Mouse (Mus musculus): ENCODE data around the gene Babam2. TPM values are rescaled to one million over a fixed set of nuclear protein-coding genes. Genes with fewer than 3 reads are reported as not detected.

Gene Babam2
- polyA plus RNA-seq, 1 experiment, result 77.2 TPM

- Histone ChIP-seq H3K36me3 (ENCODE audit: control insufficient read depth, insufficient read depth) (no peaks in the 10 kb centered on the region), H3K4me3 (no peak overlapping the region), H3K79me2 (ENCODE audit: control insufficient read depth, insufficient read depth) (no peaks in the 10 kb centered on the region), H3K27me3 (ENCODE audit: control insufficient read depth, insufficient read depth, insufficient read length) (no peaks in the 10 kb centered on the region), H3ac (ENCODE audit: control insufficient read depth, insufficient read length) (no peak overlapping the region), H3K4me2 (ENCODE audit: low read depth) (no peak overlapping the region)
- TF ChIP-seq USF1 (IDR thresholded peaks at IDR 0.05; ENCODE audit: low read depth) (no peak), REST (IDR thresholded peaks at IDR 0.05; ENCODE audit: insufficient read depth, insufficient read length) (no peak), POLR2A (IDR thresholded peaks at IDR 0.05; ENCODE audit: insufficient read length, low read depth) (no peak), SRF (IDR thresholded peaks at IDR 0.05; ENCODE audit: control insufficient read depth, insufficient read length, low read depth) (no peak), MYOG (IDR thresholded peaks at IDR 0.05; ENCODE audit: control insufficient read depth in 1 of 3, insufficient read depth in 1 of 3, insufficient read length in 2 of 3, low read depth in 2 of 3) (no peak), MAX (IDR thresholded peaks at IDR 0.05; ENCODE audit: low read depth) (no peak), CEBPB (IDR thresholded peaks at IDR 0.05; ENCODE audit: insufficient read depth, poor library complexity, severe bottlenecking) (no peak), POLR2AphosphoS2 (IDR thresholded peaks at IDR 0.05; ENCODE audit: insufficient read length, low read depth) (no peak), MYOD1 (IDR thresholded peaks at IDR 0.05; ENCODE audit: control insufficient read depth in 1 of 3, insufficient read length in 2 of 3, low read depth in 2 of 3) (no peak), TCF12 (IDR thresholded peaks at IDR 0.05; ENCODE audit: insufficient read depth, poor library complexity, severe bottlenecking) (no peak), E2F4 (IDR thresholded peaks at IDR 0.05; ENCODE audit: insufficient read depth) (no peak), TCF3 (IDR thresholded peaks at IDR 0.05; ENCODE audit: insufficient read length, low read depth) (no peak)
Measured at GRCm38 (mm10) chr5:32033621-32034020, 336.1 kb downstream of the Babam2 start.

- Histone ChIP-seq H3ac (ENCODE audit: control insufficient read depth, insufficient read length) (no peak overlapping the region), H3K36me3 (ENCODE audit: control insufficient read depth, insufficient read depth) (no peaks in the 10 kb centered on the region), H3K4me2 (ENCODE audit: low read depth) (no peak overlapping the region), H3K79me2 (ENCODE audit: control insufficient read depth, insufficient read depth) (no peaks in the 10 kb centered on the region), H3K27me3 (ENCODE audit: control insufficient read depth, insufficient read depth, insufficient read length) (no peaks in the 10 kb centered on the region), H3K4me3 (no peak overlapping the region)
- TF ChIP-seq POLR2AphosphoS2 (IDR thresholded peaks at IDR 0.05; ENCODE audit: insufficient read length, low read depth) (no peak), TCF3 (IDR thresholded peaks at IDR 0.05; ENCODE audit: insufficient read length, low read depth) (no peak), TCF12 (IDR thresholded peaks at IDR 0.05; ENCODE audit: insufficient read depth, poor library complexity, severe bottlenecking) (no peak), CEBPB (IDR thresholded peaks at IDR 0.05; ENCODE audit: insufficient read depth, poor library complexity, severe bottlenecking) (0 out of 2 replicates have a peak, but pooled peaks have one; percentile 4), REST (IDR thresholded peaks at IDR 0.05; ENCODE audit: insufficient read depth, insufficient read length) (no peak), SRF (IDR thresholded peaks at IDR 0.05; ENCODE audit: control insufficient read depth, insufficient read length, low read depth) (no peak), MAX (IDR thresholded peaks at IDR 0.05; ENCODE audit: low read depth) (no peak), E2F4 (IDR thresholded peaks at IDR 0.05; ENCODE audit: insufficient read depth) (no peak), POLR2A (IDR thresholded peaks at IDR 0.05; ENCODE audit: insufficient read length, low read depth) (no peak), USF1 (IDR thresholded peaks at IDR 0.05; ENCODE audit: low read depth) (peak; percentile 52), MYOD1 (IDR thresholded peaks at IDR 0.05; ENCODE audit: control insufficient read depth in 1 of 3, insufficient read length in 2 of 3, low read depth in 2 of 3) (no peak), MYOG (IDR thresholded peaks at IDR 0.05; ENCODE audit: control insufficient read depth in 1 of 3, insufficient read depth in 1 of 3, insufficient read length in 2 of 3, low read depth in 2 of 3) (no peak)
Measured at GRCm38 (mm10) chr5:32034475-32035054, 337.1 kb downstream of the Babam2 start.

- Histone ChIP-seq H3K4me2 (ENCODE audit: low read depth) (peak overlapping the region; percentile 52), H3K27me3 (ENCODE audit: control insufficient read depth, insufficient read depth, insufficient read length) (no peaks in the 10 kb centered on the region), H3K36me3 (ENCODE audit: control insufficient read depth, insufficient read depth) (no peaks in the 10 kb centered on the region), H3ac (ENCODE audit: control insufficient read depth, insufficient read length) (no peak overlapping the region), H3K4me3 (no peak overlapping the region), H3K79me2 (ENCODE audit: control insufficient read depth, insufficient read depth) (no peaks in the 10 kb centered on the region)
- no peak for TF ChIP-seq MYOG (IDR thresholded peaks at IDR 0.05; ENCODE audit: control insufficient read depth in 1 of 3, insufficient read depth in 1 of 3, insufficient read length in 2 of 3, low read depth in 2 of 3)
- TF ChIP-seq POLR2AphosphoS2 (IDR thresholded peaks at IDR 0.05; ENCODE audit: insufficient read length, low read depth), result no peak
- no peak for TF ChIP-seq CEBPB (IDR thresholded peaks at IDR 0.05; ENCODE audit: insufficient read depth, poor library complexity, severe bottlenecking)
- no peak for TF ChIP-seq SRF (IDR thresholded peaks at IDR 0.05; ENCODE audit: control insufficient read depth, insufficient read length, low read depth)
- TF ChIP-seq USF1 (IDR thresholded peaks at IDR 0.05; ENCODE audit: low read depth), result no peak
- TF ChIP-seq TCF12 (IDR thresholded peaks at IDR 0.05; ENCODE audit: insufficient read depth, poor library complexity, severe bottlenecking), result no peak
- no peak for TF ChIP-seq MYOD1 (IDR thresholded peaks at IDR 0.05; ENCODE audit: control insufficient read depth in 1 of 3, insufficient read length in 2 of 3, low read depth in 2 of 3)
- no peak for TF ChIP-seq MAX (IDR thresholded peaks at IDR 0.05; ENCODE audit: low read depth)
- TF ChIP-seq TCF3 (IDR thresholded peaks at IDR 0.05; ENCODE audit: insufficient read length, low read depth), result no peak
- no peak for TF ChIP-seq E2F4 (IDR thresholded peaks at IDR 0.05; ENCODE audit: insufficient read depth)
- no peak for TF ChIP-seq POLR2A (IDR thresholded peaks at IDR 0.05; ENCODE audit: insufficient read length, low read depth)
- no peak for TF ChIP-seq REST (IDR thresholded peaks at IDR 0.05; ENCODE audit: insufficient read depth, insufficient read length)
Measured at GRCm38 (mm10) chr5:32035721-32036320, 338.3 kb downstream of the Babam2 start.

GRCm38 (mm10) chr5:32036896-32037295 is 339.4 kb downstream of the Babam2 start:
- H3K27me3 ChIP-seq (ENCODE audit: control insufficient read depth, insufficient read depth, insufficient read length), result no peaks in the 10 kb centered on the region
- H3K36me3 ChIP-seq (ENCODE audit: control insufficient read depth, insufficient read depth), result no peaks in the 10 kb centered on the region
- H3K4me2 ChIP-seq (ENCODE audit: low read depth), result no peak overlapping the region
- H3K4me3 ChIP-seq, result no peak overlapping the region
- H3ac ChIP-seq (ENCODE audit: control insufficient read depth, insufficient read length), result no peak overlapping the region
- no peak for TF ChIP-seq REST (IDR thresholded peaks at IDR 0.05; ENCODE audit: insufficient read depth, insufficient read length)
- peak; percentile 46 to 59 (median 48) for TF ChIP-seq MYOD1 (IDR thresholded peaks at IDR 0.05; ENCODE audit: control insufficient read depth in 1 of 3, insufficient read length in 2 of 3, low read depth in 2 of 3)
- H3K79me2 ChIP-seq (ENCODE audit: control insufficient read depth, insufficient read depth), result no peaks in the 10 kb centered on the region
